ENCODE assay signal across 27 mouse cellular contexts in the genomic region with DNA sequence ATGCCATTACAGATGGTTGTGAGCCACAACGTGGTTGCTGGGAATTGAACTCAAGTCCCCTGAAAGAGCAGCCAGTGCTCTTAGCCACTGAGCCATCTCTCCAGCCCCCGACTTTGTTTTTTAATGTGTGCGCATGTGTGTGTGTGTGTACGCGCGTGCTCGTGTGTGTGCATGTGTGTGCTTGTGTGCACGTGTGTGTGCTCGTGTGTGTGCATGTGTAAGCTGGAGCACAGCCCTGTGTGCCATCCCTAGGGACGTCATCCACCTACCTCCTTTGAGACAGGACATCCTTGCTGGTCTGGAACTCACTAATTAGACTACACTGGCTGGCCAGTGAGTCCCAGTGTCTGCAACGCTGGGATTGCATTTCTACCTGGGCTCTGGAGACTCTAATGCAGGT. TPM values are rescaled to one million over a fixed set of nuclear protein-coding genes. Genes with fewer than 3 reads are reported as not detected.
"Had no signal": no experiment of that assay in that cellular context is flagged by ENCODE, and none has a peak within 500 bp of the region (broad histone marks: within the 10 kb centered on the region; RNA-seq: fewer than 3 reads in every experiment).

No protein-coding gene starts in this region.

- H3K9ac ChIP-seq: intestine, embryonic 15.5 days; liver, embryonic 15.5 days; lung, embryonic 14.5 days; midbrain, embryonic 12.5 days; midbrain, embryonic 15.5 days; neural tube, embryonic 13.5 days; stomach, embryonic 15.5 days had no signal

- H3K4me3 ChIP-seq: intestine, embryonic 15.5 days; liver, embryonic 15.5 days; midbrain, embryonic 12.5 days; midbrain, embryonic 15.5 days; myocyte; neural tube, embryonic 13.5 days; stomach, embryonic 15.5 days had no signal

- DNase-seq: kidney, adult 18-20 months; kidney, adult 9 months; kidney, postnatal 4 days; lung, embryonic 14.5 days; retina, postnatal 1 day; right cerebral cortex, postnatal 25 days; spleen, adult 18-20 months; thymus, postnatal 36 days had no signal

- H3K4me2 ChIP-seq: intestine, embryonic 15.5 days; lung, embryonic 14.5 days; midbrain, embryonic 12.5 days; midbrain, embryonic 15.5 days; neural tube, embryonic 13.5 days; stomach, embryonic 15.5 days had no signal

- H3K36me3 ChIP-seq: intestine, embryonic 15.5 days; liver, embryonic 15.5 days; midbrain, embryonic 12.5 days; midbrain, embryonic 15.5 days; neural tube, embryonic 13.5 days; stomach, embryonic 15.5 days had no signal

- H3K27ac ChIP-seq: intestine, embryonic 15.5 days; macrophage; midbrain, embryonic 12.5 days; midbrain, embryonic 15.5 days; neural tube, embryonic 13.5 days; stomach, embryonic 15.5 days had no signal

- ATAC-seq: intestine, embryonic 15.5 days; lung, postnatal 0 days; midbrain, embryonic 15.5 days had no signal

- H3K27me3 ChIP-seq: intestine, embryonic 15.5 days; midbrain, embryonic 15.5 days; stomach, embryonic 15.5 days had no signal

- H3K9me3 ChIP-seq: intestine, embryonic 15.5 days; liver, embryonic 15.5 days; midbrain, embryonic 12.5 days; midbrain, embryonic 15.5 days; neural tube, embryonic 13.5 days; stomach, embryonic 15.5 days had no signal

RNA-seq across cellular contexts. Expression of a gene that starts 1.4 kb away (rescaled TPM):
- total RNA-seq: layer of hippocampus, adult 18-20 months; megakaryocyte-erythroid progenitor cell, adult 5-6 weeks; monocyte, adult 5-6 weeks had no signal
- polyA plus RNA-seq: intestine, embryonic 15.5 days; kidney, embryonic 16.5 days; limb, embryonic 14.5 days; lung, postnatal 0 days; macrophage; midbrain, embryonic 12.5 days; neural tube, embryonic 13.5 days; urinary bladder, adult 2 months had no signal

RNA-seq across cellular contexts. Expression of a gene that starts 11.0 kb away (rescaled TPM):
- total RNA-seq: megakaryocyte-erythroid progenitor cell, adult 5-6 weeks; monocyte, adult 5-6 weeks; neutrophil, adult 5-6 weeks had no signal
- polyA plus RNA-seq: macrophage had no signal

RNA-seq across cellular contexts. Expression of a gene that starts 17.5 kb away (rescaled TPM):
- total RNA-seq: layer of hippocampus, adult 18-20 months; layer of hippocampus, postnatal 14 days; left cerebral cortex, postnatal 10 days; left cerebral cortex, postnatal 36 days; megakaryocyte-erythroid progenitor cell, adult 5-6 weeks; monocyte, adult 5-6 weeks; neutrophil, adult 5-6 weeks had no signal
- polyA plus RNA-seq: limb, embryonic 14.5 days; lung, embryonic 14.5 days; lung, postnatal 0 days; macrophage; midbrain, embryonic 12.5 days; midbrain, embryonic 15.5 days; myocyte; neural tube, embryonic 13.5 days; urinary bladder, adult 2 months had no signal
